Mouse (Mus musculus) ES-Bruce4 (cell line): ENCODE measurements at regions not wholly inside any gene's neighbourhood (a gene's known extent, or its start where the extent isn't known, plus 50 kb on each side); places are given as distances from the start of the nearest gene placed in this dataset.

Source experiments
- CTCF ChIP-seq: IDR thresholded peaks from one replicate; pipeline ENCODE4 v1.8.1; 2011; ENCODE audit warnings: low read depth, low read length
- EP300 ChIP-seq: IDR thresholded peaks from 2 replicates; pipeline ENCODE4 v1.6.1; 2011; ENCODE audit warnings: low read depth, low read length; ENCODE audit not compliant: insufficient read depth
- POLR2A ChIP-seq: IDR thresholded peaks from one replicate; pipeline ENCODE4 v1.8.1; 2011; ENCODE audit warnings: low read length; ENCODE audit not compliant: insufficient read depth

DNA sequence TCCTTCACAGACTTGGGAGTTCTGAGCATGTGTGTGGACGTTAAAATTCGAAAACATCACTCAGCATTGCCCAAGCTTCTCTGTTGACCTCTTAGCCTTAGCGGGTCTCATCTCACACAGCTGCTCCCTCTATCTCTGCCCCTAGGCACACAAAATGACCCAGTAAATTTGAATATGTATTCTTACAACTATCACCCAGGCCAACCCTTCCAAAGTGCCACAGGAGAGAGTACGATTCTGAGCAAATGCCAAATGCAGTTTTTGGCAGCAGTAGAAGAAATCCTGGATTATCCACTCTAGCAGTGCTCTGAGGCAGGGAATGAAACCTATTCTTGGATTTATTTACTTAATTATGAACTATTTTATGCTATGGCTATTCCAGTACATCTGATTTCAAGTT, 246.6 kb upstream of the Slc24a5 start:
- TF ChIP-seq CTCF: no peak
- no peak for TF ChIP-seq POLR2A
- TF ChIP-seq EP300: no peak
